8 mouse cellular contexts compared by ENCODE assay signal in the genomic region with DNA sequence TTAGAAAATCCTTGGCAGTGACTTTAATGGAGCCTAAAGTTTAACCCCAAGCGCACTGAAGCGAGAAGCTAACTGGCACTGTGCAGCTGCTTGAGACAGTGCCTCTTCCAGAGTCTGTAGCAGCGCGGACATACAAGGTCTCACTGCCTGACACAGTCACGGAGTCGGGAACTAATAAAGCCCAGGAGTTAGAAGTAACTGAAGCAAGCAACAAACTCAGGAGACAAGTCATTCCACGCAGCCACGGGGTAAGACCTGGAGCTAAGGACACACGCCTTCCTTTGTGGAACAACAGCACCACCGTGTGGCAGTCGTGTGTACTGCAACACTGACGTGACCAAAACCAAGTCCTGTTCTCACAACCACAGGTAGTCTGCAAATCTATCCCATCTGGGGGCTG. TPM values are rescaled to one million over a fixed set of nuclear protein-coding genes. Genes with fewer than 3 reads are reported as not detected.
DNase-seq lines count a peak whose midpoint lies in the region; ATAC-seq and TF ChIP-seq lines count a peak whose summit lies in the region.

No protein-coding gene starts in this region.

- no peaks in the 10 kb centered on the region for H3K9me3 ChIP-seq in intestine, embryonic 14.5 days (ENCODE audit: control insufficient read depth, low read length)

- H3K27me3 ChIP-seq in intestine, embryonic 14.5 days (replicated peaks; ENCODE audit: control insufficient read depth, insufficient read depth, low read length), result no peaks in the 10 kb centered on the region

- no peak overlapping the region for H3K9ac ChIP-seq in intestine, embryonic 14.5 days (ENCODE audit: low read length)

- WGBS in intestine, embryonic 14.5 days, result 30% methylated on average over 12 of the region's 12 CpGs

- H3K4me1 ChIP-seq in intestine, embryonic 14.5 days (replicated peaks; ENCODE audit: control insufficient read depth, insufficient read depth, low read length), result 0 out of 2 replicates have a peak, but pooled peaks cover 4% of the 10 kb centered on the region

- no peak overlapping the region for H3K4me2 ChIP-seq in intestine, embryonic 14.5 days (ENCODE audit: low read length)

- intact Hi-C loops in gastrocnemius, adult 2 months (cut with DNase I), result loop anchor here (2.0 to 10.0 kb wide), 4 partner anchors 607 to 1175 kb away; a partner anchor contains a TSS
- intact Hi-C loops in left cerebral cortex, postnatal 10 days (cut with DNase I), result loop anchor here (2.0 to 5.0 kb wide), 2 partner anchors 1039 to 1175 kb away; no protein-coding TSS in a partner anchor

- peak; percentile 85 for DNase-seq in gastrocnemius, adult 2 months
- peak; percentile 98 for DNase-seq in intestine, embryonic 14.5 days (ENCODE audit: low spot score)
- peak; percentile 62 to 77 for DNase-seq in left cerebral cortex, postnatal 10 days (ENCODE audit: extremely low spot score in 1 of 2, low spot score in 2 of 2)
- DNase-seq in right cerebral cortex, postnatal 10 days (ENCODE audit: low spot score in 2 of 2), result peak; percentile 77 to 86
- DNase-seq in urinary bladder, postnatal 10 days (ENCODE audit: low spot score), result peak; percentile 62

- peaks cover 43% of the 10 kb centered on the region for H3K36me3 ChIP-seq in intestine, embryonic 14.5 days (ENCODE audit: control insufficient read depth, insufficient read depth, low read length)

- no peak overlapping the region for H3K4me3 ChIP-seq in gastrocnemius, adult 2 months
- no peak overlapping the region for H3K4me3 ChIP-seq in intestine, embryonic 14.5 days (ENCODE audit: low read depth, low read length)

- ATAC-seq in activated CD4-positive, CD25-positive, alpha-beta regulatory T cell, adult 4 months, result peak; percentile 71
- peak; percentile 97 for ATAC-seq in common myeloid progenitor, adult 5-6 weeks (replicated peaks; ENCODE audit: low read depth, poor library complexity, severe bottlenecking)
- ATAC-seq in intestine, embryonic 14.5 days (replicated peaks; ENCODE audit: low FRiP score, low TSS enrichment, low read depth), result peak; percentile 62
- ATAC-seq in megakaryocyte progenitor cell, adult 5-6 weeks (replicated peaks; ENCODE audit: poor library complexity), result peak; percentile 98

- no peak overlapping the region for H3K27ac ChIP-seq in gastrocnemius, adult 2 months
- H3K27ac ChIP-seq in intestine, embryonic 14.5 days (ENCODE audit: low read depth), result no peak overlapping the region

- peak; percentile 100 for TF ChIP-seq CTCF in gastrocnemius, adult 2 months (IDR thresholded peaks at IDR 0.05)

RNA-seq across cellular contexts. Expression of a gene that starts 16.1 kb away (rescaled TPM):
- polyA plus RNA-seq in activated CD4-positive, CD25-positive, alpha-beta regulatory T cell, adult 4 months (2017; shearing (Covaris generic)), result under 1 TPM in 1 of 2 experiments, not detected in 1; 0.13 TPM
- total RNA-seq in common myeloid progenitor, adult 5-6 weeks (2017), result not detected in 2 replicates
- total RNA-seq in gastrocnemius, adult 2 months (2021), result 10 to 100 TPM in 1 of 2 experiments, 1 to 10 TPM in 1; 6.5 to 14.1 TPM
- polyA plus RNA-seq in intestine, embryonic 14.5 days (2014; fragmentation: Nextera tagmentation; extraction: Ambion mirVana), result 21.5 and 26.2 TPM in 2 replicates
- total RNA-seq in left cerebral cortex, postnatal 10 days (2021), result 10 to 100 TPM; 10.5 to 13.7 TPM
- total RNA-seq in megakaryocyte progenitor cell, adult 5-6 weeks (2015), result 0.05 and 0.12 TPM in 2 replicates
- total RNA-seq in megakaryocyte progenitor cell, adult 5-6 weeks (2017), result 0.44 TPM in 1 of 2 replicates, not detected in the other

RNA-seq across cellular contexts. Expression of a gene that starts 27.3 kb away (rescaled TPM):
- polyA plus RNA-seq in activated CD4-positive, CD25-positive, alpha-beta regulatory T cell, adult 4 months (2017; shearing (Covaris generic)), result 10 to 100 TPM; 30.6 to 34.7 TPM
- 147 and 148 TPM in 2 replicates for total RNA-seq in common myeloid progenitor, adult 5-6 weeks (2017)
- 10 to 100 TPM; 12.1 to 13.7 TPM for total RNA-seq in gastrocnemius, adult 2 months (2021)
- polyA plus RNA-seq in intestine, embryonic 14.5 days (2014; fragmentation: Nextera tagmentation; extraction: Ambion mirVana), result 76.4 and 85.1 TPM in 2 replicates
- total RNA-seq in left cerebral cortex, postnatal 10 days (2021), result 10 to 100 TPM; 14.6 to 17.1 TPM
- total RNA-seq in megakaryocyte progenitor cell, adult 5-6 weeks (2015), result 57.6 and 66.0 TPM in 2 replicates
- 125 and 169 TPM in 2 replicates for total RNA-seq in megakaryocyte progenitor cell, adult 5-6 weeks (2017)
